Mouse (Mus musculus) cerebellum, adult 2 months (tissue): ENCODE results near the gene Gucy2g.

Experiments
- CTCF ChIP-seq: fragments of 200-500 bp; IDR thresholded peaks from 2 replicates; pipeline ENCODE4 v1.5.1; 2011; ENCODE audit warnings: low read depth, mild to moderate bottlenecking, control low read depth, low read length, moderate library complexity, borderline replicate concordance; ENCODE audit not compliant: insufficient read depth
- POLR2A ChIP-seq: fragments of 200-500 bp; IDR thresholded peaks from 2 replicates; pipeline ENCODE4 v1.6.1; 2011; ENCODE audit warnings: low read length, control low read depth, borderline replicate concordance; ENCODE audit not compliant: insufficient read depth

DNA sequence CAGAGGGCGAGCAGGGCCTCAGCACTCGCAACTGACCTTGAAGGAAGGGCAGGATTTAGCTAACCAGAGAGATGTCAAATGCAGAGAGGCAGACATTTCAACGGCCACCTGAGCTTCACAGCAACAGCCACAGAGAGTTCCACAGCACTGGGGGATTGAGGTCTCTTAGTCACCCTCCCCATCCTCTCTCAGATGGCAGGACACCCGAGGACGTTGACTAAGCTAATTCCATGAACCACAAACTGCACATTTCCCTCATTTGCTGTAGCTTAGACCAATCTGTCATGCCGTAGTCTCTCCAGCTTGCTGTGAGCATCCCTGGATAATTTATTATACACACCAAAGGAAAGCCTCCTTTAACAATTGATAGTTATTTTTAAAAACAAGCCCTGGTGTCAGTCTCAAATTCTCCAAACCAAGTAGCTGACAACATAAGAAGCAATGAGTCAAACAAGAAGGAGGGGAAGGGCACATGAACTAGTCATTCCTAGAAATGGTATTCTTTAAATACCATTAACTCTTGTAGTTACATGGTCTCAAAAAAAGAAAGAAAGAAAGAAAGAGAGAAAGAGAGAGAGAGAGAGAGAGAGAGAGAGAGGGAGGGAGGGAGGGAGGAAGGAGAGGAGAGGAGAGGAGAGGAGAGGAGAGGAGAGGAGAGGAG, 1.1 kb downstream of the Gucy2g start:
- TF ChIP-seq CTCF = no peak
- TF ChIP-seq POLR2A = no peak
